Mouse (Mus musculus) olfactory bulb, adult 2 months (tissue): Measurements from ENCODE around the gene Tmem201. TPM values are rescaled to one million over a fixed set of nuclear protein-coding genes. Genes with fewer than 3 reads are reported as not detected.

Source experiments
- H3K27ac ChIP-seq: fragments of 200-500 bp; 2 replicates; pipeline ENCODE4 v1.5.1; 2012; ENCODE audit warnings: low read depth, low read length; ENCODE audit not compliant: insufficient read depth
- H3K4me1 ChIP-seq: fragments of 200-500 bp; 2 replicates; pipeline ENCODE4 v1.6.1; 2012; ENCODE audit warnings: low read length; ENCODE audit not compliant: control insufficient read depth, insufficient read depth
- H3K4me3 ChIP-seq: fragments of 200-500 bp; 2 replicates; pipeline ENCODE4 v1.5.1; 2012; ENCODE audit warnings: mild to moderate bottlenecking, low read depth, low read length, moderate library complexity; ENCODE audit not compliant: insufficient read depth
- CTCF ChIP-seq: fragments of 200-500 bp; IDR thresholded peaks from 2 replicates; pipeline ENCODE4 v1.5.1; 2012; ENCODE audit warnings: low read depth, mild to moderate bottlenecking, low read length, moderate library complexity; ENCODE audit not compliant: insufficient read depth
- POLR2A ChIP-seq: fragments of 200-500 bp; IDR thresholded peaks from 2 replicates; pipeline ENCODE4 v1.6.1; 2012; ENCODE audit warnings: mild to moderate bottlenecking, low read depth, low read length, moderate library complexity; ENCODE audit not compliant: insufficient read depth
- WGBS: fragments of 180-500 bp; shearing (Covaris S2); methylation state at CpG from one replicate; pipeline ENCODE4 v1.1.7; 2018; 5-methylcytosine and 5-hydroxymethylcytosine counted together
- polyA plus RNA-seq: library from polyadenylated mRNA; stranded (reverse); fragments of >200 nt; gene quantifications from 2 replicates; pipeline ENCODE4 v1.2.4, GENCODE M21; 2012; ENCODE audit warnings: low replicate concordance; ENCODE audit not compliant: missing spikeins, insufficient read depth, insufficient read length

Gene Tmem201
- polyA plus RNA-seq, 1 experiment, result not detected

DNA sequence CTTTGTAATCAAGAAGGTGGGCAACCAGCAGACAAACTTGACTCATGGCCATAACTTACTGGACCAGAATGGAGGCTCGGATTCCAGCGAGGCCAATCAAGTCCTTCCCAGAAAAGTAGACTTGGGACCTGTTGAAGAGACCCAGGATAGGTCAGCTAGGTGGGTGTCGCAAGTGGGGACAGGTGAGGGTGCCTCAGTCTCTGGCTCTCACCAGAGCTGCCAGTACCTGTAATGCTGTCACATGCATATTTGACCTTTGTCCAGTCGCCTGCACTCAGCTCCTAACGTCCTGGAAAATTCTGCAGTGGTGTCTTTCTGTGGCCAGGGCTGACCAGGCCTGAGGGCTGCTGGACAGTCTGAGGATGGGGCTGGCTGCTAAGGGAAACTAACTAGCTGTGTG, 26.4 kb downstream of the Tmem201 start:
- TF ChIP-seq CTCF, result no peak
- TF ChIP-seq POLR2A, result no peak
- 94% methylated on average over 5 of the region's 5 CpGs for WGBS
- Histone ChIP-seq H3K27ac (no peak overlapping the region), H3K4me3 (no peak overlapping the region), H3K4me1 (no peaks in the 10 kb centered on the region)

GRCm38 (mm10) chr4:149710510-149710909, 27.3 kb downstream of the Tmem201 start:
- H3K4me3 ChIP-seq, result no peak overlapping the region
- H3K4me1 ChIP-seq, result no peaks in the 10 kb centered on the region
- TF ChIP-seq CTCF, result no peak
- no peak for TF ChIP-seq POLR2A
- WGBS, result 20% methylated on average over 5 of the region's 5 CpGs
- no peak overlapping the region for H3K27ac ChIP-seq

DNA sequence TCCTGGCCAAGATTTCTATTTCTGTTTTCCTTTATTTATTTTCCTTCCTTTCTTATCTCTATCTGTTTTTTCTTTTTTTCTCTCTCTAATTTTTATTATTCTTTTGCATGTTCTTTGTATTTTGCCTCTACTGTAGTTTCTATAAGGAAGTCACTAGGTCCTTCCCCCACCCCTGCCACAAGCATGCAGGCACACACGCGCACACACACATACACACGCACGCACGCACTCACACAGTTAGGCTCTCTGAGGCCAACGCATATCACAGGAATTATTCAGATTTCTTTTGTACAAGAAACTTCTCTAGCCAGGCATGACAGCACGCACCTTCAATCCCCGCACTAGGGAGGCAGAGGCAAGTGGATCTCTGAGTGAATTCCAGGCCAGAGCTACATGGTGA, 31.9 kb downstream of the Tmem201 start:
- Histone ChIP-seq H3K27ac (no peak overlapping the region), H3K4me1 (peaks cover 5% of the 10 kb centered on the region; the same call in 1 of the 2 replicates), H3K4me3 (no peak overlapping the region)
- 93% methylated on average over 8 of the region's 8 CpGs for WGBS
- TF ChIP-seq CTCF, result no peak
- TF ChIP-seq POLR2A, result no peak

DNA sequence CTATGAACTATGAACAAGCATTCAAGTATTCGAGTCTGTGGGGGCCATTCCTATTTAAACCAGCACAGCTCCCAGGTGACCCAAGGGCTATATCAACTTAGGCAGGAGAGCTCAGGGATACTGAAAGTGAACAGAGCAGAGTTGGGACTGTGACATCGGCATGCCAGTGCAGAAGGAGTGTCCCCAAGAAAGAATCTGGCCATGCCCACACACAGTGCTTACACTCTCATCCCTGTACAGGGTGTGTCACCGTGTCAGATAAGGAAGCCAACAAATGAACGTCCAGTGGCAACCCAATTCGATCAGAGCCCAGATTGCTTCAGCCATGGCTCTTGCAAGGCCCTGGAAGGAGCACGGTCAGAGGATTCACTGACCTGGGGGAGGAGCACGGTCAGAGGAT, 32.5 kb downstream of the Tmem201 start:
- WGBS, result 84% methylated on average over 7 of the region's 7 CpGs

DNA sequence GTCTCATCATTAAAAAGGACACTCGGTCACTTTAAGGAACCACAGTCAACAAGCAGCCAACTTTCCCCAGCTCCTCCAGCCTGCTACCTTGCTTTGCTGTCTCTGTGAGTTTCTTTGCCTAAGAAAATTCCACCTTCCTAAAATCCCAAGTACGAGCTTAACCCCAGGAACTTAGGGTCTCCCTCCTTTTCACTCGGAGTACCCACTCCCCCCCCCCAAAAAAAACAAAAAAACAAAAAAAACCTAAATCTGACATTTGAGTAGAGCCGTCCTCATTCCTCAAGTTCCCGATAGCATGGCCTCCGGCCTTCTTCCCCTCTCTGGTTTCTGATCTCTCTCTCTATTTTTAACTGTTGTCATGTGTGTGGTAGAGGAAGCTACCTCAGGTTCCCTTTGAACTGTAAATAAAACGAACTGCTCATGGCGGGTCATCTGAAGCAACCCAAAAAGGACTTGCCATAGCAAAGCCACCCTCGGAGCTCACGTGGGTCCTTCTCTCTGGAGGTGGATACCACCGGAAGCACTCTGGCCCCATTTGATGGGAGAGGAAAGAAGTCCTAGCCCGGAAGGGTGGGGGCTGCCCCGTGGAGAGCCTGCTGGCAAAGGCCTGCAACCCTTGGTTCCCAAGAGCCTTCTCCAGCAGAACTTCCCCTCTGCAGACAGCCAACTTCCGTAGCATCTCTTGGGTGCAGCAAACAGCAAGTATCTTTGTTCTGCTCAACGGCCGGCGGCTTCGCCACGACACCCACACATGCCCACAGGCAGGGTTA, 35.4 kb downstream of the Tmem201 start, which contains the start of gene Pik3cd:
TSS of gene Pik3cd (minus strand) at position 362 of the 770 bp plus-strand sequence.
- TF ChIP-seq CTCF (no peak), POLR2A (no peak)
- 66% methylated on average over 19 of the region's 19 CpGs for WGBS
- no peak within 1 kb of the TSS for H3K27ac ChIP-seq
- H3K4me3 ChIP-seq, result no peak within 1 kb of the TSS
- peaks cover 14% of the 10 kb centered on the region for H3K4me1 ChIP-seq

More for the DNA sequence above, 32.5 kb downstream of the Tmem201 start:
- Histone ChIP-seq H3K4me1 (peaks cover 5% of the 10 kb centered on the region; the same call in 1 of the 2 replicates), H3K27ac (no peak overlapping the region), H3K4me3 (no peak overlapping the region)
- no peak for TF ChIP-seq POLR2A
- no peak for TF ChIP-seq CTCF

DNA sequence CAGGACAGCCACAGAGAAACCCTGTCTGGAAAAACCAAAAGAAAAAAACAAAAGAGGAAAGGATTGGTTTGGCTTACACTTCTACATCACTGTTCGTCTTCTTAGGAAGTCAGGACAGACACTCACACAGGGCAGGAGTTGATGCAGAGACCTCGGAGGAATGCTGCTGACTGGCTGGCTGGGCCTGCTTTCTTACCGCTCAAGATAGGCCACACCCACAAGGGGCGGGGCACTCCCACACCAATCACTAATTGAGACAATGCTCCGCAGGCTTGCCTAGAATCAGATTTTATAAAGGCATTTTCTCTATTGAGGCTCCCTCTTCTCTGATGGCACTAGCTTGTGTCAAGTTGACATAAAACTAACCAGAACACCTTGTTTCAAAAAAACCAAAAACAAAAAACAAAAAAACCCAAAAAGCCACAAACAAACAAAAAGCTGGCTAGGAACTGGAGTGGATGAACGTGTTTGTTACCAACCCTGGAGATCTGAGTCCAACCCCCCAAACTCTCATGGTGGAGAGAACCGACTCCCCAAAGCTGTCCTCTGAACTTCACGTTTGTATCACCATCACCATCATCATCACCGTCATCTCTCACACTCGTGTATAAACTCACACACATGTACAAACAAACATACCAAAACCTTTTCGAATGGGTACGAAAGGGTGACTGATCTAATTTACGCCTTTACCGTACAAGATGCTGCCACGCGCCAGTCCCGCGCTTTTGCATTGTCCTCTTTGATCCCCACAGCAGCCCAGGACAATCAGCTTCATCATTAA, 36.2 kb downstream of the Tmem201 start:
- WGBS, result 81% methylated on average over 18 of the region's 18 CpGs
- Histone ChIP-seq H3K4me1 (peaks cover 14% of the 10 kb centered on the region), H3K27ac (no peak overlapping the region), H3K4me3 (no peak overlapping the region)
- TF ChIP-seq POLR2A (no peak), CTCF (no peak)

DNA sequence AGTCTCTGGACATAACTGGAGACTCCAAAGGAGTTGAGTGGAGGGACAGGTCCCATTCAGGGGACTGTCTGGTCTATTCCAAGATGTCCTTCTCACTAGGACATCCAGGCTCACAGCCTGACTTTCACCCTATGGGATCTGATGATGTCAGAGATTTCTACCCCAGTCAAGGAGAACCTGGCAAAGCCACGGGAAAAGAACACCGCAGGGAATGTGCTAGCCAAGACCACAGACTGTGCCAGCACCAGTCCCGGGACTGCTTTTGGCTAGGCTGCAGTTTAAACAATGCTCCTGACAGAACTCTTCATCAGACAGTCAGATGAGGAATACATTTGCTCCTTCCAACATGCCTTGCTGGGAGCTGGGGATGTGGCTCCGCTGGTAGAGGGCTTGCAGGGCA, 37.9 kb downstream of the Tmem201 start:
- no peak overlapping the region for H3K27ac ChIP-seq
- H3K4me1 ChIP-seq, result peaks cover 21% of the 10 kb centered on the region
- TF ChIP-seq CTCF (no peak), POLR2A (no peak)
- H3K4me3 ChIP-seq, result no peak overlapping the region
- 74% methylated on average over 4 of the region's 4 CpGs for WGBS

GRCm38 (mm10) chr4:149698197-149698821, 39.5 kb downstream of the Tmem201 start:
- H3K27ac ChIP-seq, result no peak overlapping the region
- H3K4me3 ChIP-seq, result peak overlapping the region; percentile 48
- WGBS, result 5% methylated on average over 35 of the region's 35 CpGs
- no peak for TF ChIP-seq POLR2A
- peak; percentile 59 for TF ChIP-seq CTCF
- peaks cover 21% of the 10 kb centered on the region for H3K4me1 ChIP-seq
